Mouse (Mus musculus) lung, embryonic 15.5 days (tissue): ENCODE results near the gene Gm27029. TPM values are rescaled to one million over a fixed set of nuclear protein-coding genes. Genes with fewer than 3 reads are reported as not detected.
"Not testable (repeated sequence)": the region's sequence is repeated elsewhere in the genome, so short reads cannot be mapped to it uniquely, and the experiment has no call there.

Source experiments
- ATAC-seq: fragments of 200-750 bp; cut with Nextera tagmentation; 2 replicates; pipeline ENCODE4 v1.8.0; 2017; ENCODE audit warnings: moderate number of reproducible peaks, borderline replicate concordance; ENCODE audit not compliant: low FRiP score, low TSS enrichment; ENCODE audit errors: extremely low read depth
- H3K27ac ChIP-seq: fragments of 300-500 bp; sonication (generic); 2 replicates; pipeline ENCODE4 v1.5.1; 2015; ENCODE audit warnings: moderate library complexity, mild to moderate bottlenecking, inconsistent platforms
- H3K27me3 ChIP-seq: fragments of 300-500 bp; sonication (generic); 2 replicates; pipeline ENCODE4 v1.6.1; 2015; ENCODE audit warnings: inconsistent platforms
- H3K36me3 ChIP-seq: fragments of 300-500 bp; sonication (generic); 2 replicates; pipeline ENCODE4 v1.6.1; 2015; ENCODE audit warnings: inconsistent platforms
- H3K4me1 ChIP-seq: fragments of 300-500 bp; sonication (generic); 2 replicates; pipeline ENCODE4 v1.6.1; 2015; ENCODE audit warnings: inconsistent platforms
- H3K4me2 ChIP-seq: fragments of 300-500 bp; sonication (generic); 2 replicates; pipeline ENCODE4 v1.6.1; 2015; ENCODE audit warnings: inconsistent platforms, mild to moderate bottlenecking, moderate library complexity
- H3K4me3 ChIP-seq: fragments of 300-500 bp; sonication (generic); 2 replicates; pipeline ENCODE4 v1.5.1; 2015; ENCODE audit warnings: mild to moderate bottlenecking, inconsistent platforms
- H3K9ac ChIP-seq: fragments of 300-500 bp; sonication (generic); 2 replicates; pipeline ENCODE4 v1.6.1; 2015; ENCODE audit warnings: inconsistent platforms
- H3K9me3 ChIP-seq: fragments of 300-500 bp; sonication (generic); 2 replicates; pipeline ENCODE4 v1.6.1; 2016; ENCODE audit warnings: inconsistent platforms
- WGBS: fragments of 180-500 bp; shearing (Covaris S2); methylation state at CpG from one replicate; pipeline ENCODE4 v1.1.7; 2015; 5-methylcytosine and 5-hydroxymethylcytosine counted together
- polyA plus RNA-seq: library from polyadenylated mRNA; unstranded; fragments of >200 nt; fragmentation: Nextera tagmentation; extraction: Ambion mirVana; gene quantifications from 2 replicates; pipeline ENCODE4 v1.2.1, GENCODE M21; 2015

The Gm27029 gene
- polyA plus RNA-seq, 1 experiment from 2014 or later, result 8.1 TPM

DNA sequence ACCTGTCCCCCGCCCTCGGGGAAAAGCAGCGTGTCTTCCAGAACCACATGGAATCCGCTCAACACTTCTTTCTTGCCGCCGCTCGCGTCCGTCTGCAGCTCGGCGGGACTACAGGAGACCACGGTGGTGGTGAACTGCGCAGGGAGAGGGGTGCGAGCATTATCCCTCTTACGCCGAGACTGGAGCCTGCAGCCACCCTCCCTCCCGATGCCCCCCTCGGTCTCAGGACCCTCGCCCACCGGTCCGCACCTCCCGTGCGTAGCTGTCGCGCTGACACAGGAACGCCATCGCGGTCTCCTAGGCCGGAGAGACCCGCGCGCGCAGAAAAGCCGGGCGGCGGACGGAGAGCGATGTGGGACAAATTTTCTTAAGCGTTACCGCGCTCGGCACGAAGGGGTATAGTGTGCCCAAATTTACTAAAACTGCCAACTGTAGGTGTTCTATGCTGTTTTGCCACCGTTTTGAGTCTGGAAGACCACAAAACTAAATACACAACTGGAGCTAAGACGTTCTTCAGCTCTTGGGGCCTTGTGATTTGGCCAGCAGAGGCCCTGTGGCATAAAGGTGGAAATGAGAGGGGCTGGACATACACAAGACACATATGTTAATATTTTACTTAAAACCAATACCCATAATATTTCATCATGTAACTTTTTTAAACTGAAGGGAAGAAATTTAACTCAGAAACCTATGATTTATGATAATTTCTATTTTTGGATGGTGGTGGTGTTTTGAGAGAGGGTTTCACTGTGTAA lies 7.3 kb downstream of the Gm27029 start, which contains the start of gene Aarsd1:
Aarsd1 (minus strand) TSS at position 515 of the 755 bp plus-strand sequence.
- under 1% methylated on average over 45 of the region's 45 CpGs for whole genome bisulfite sequencing
- peak within 1 kb of the TSS; percentile 68 for H3K27ac ChIP-seq
- peaks cover 7% of the 10 kb centered on the region for H3K4me1 ChIP-seq
- H3K36me3 ChIP-seq, result peaks cover 8% of the 10 kb centered on the region
- ATAC-seq, result peak; percentile 75; the same call in 1 of the 2 replicates
- H3K27me3 ChIP-seq, result no peaks in the 10 kb centered on the region
- H3K9me3 ChIP-seq, result no peaks in the 10 kb centered on the region
- H3K4me3 ChIP-seq, result peak within 1 kb of the TSS; percentile 96
- H3K4me2 ChIP-seq, result peak within 1 kb of the TSS; percentile 70
- peak within 1 kb of the TSS; percentile 89 for H3K9ac ChIP-seq

DNA sequence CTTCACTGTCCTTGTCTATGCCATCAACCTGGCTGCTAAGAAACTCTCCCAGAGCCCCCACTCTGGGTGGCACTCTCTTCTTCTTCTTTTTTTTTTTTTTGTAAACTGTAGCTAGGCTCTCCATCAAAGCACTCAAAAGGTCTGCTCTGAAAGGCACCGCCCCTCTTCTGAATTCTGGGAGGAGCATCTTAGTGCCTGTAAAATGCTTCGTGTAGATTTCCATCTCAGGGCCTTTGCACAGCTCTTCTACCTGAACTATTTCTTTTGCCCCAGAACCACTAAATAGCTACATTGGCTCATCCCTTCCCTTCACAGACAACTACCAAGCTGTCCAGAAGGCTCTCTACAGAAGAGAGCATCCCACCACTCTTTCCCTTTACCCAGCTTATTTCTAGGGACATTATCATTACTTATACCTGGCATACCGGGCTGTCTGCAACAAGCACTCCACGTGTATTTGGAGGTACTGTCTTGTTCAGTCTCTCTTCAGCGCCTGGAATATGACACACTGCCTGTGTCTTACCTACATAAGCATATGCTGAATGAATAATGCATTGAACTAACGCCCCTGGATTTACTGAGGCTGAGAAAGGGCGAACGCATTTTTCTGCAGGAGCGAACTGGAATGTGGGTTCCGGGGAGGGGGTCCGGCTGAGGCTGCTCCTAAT lies 8.0 kb downstream of the Gm27029 start:
- Histone ChIP-seq H3K9ac (peak overlapping the region; percentile 89), H3K4me1 (peaks cover 7% of the 10 kb centered on the region), H3K9me3 (no peaks in the 10 kb centered on the region), H3K4me3 (peak overlapping the region; percentile 96), H3K27me3 (no peaks in the 10 kb centered on the region), H3K36me3 (peaks cover 15% of the 10 kb centered on the region), H3K27ac (peak overlapping the region; percentile 68), H3K4me2 (peak overlapping the region; percentile 70)
- ATAC-seq, result 0 out of 2 replicates have a peak, but pooled peaks have one; percentile 4
- WGBS, result under 1% methylated on average over 11 of the region's 11 CpGs

DNA sequence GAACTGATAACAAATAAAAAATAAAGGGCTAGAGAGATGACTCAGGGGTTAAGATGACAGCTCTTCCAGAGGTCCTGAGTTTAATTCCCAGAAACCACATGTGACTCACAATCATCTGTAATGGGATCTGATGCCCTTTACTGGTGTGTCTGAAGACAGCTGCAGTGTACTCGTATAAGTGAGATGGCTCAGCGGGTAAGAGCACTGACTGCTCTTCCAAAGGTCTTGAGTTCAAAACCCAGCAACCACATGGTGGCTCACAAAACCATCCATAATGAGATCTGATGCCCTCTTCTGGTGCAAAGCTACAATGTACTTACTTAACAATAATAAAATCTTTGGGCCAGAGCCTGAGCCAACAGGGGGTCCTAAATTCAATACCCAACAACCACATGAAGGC lies 9.3 kb downstream of the Gm27029 start:
- Histone ChIP-seq H3K4me1 (peaks cover 7% of the 10 kb centered on the region), H3K9ac (no peak overlapping the region), H3K27me3 (no peaks in the 10 kb centered on the region), H3K36me3 (peaks cover 28% of the 10 kb centered on the region), H3K4me2 (no peak overlapping the region), H3K27ac (no peak overlapping the region), H3K4me3 (no peak overlapping the region), H3K9me3 (no peaks in the 10 kb centered on the region)
- 77% methylated on average over 2 of the region's 2 CpGs for WGBS
- no peak for ATAC-seq

DNA sequence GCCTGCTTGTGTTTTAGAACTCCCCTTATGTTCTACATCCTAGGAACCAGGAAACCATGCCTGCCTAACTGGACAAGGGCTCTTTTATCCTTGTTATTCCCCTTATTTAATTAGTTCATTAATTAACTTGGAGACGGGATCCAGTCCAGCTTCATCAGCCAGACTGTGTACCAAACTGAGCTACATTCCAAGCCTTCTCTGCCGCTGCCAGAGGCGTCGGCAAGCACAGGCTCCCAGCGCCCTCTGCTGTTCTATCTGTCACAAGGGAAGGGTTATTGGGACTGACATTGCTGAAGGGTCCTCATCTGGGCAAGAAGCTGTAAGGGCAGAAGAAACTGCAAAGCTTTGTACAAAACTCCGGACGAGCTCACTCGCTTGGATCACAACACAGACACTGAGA lies 29.5 kb downstream of the Gm27029 start:
- 1% methylated on average over 8 of the region's 8 CpGs for WGBS
- no peak overlapping the region for H3K4me3 ChIP-seq
- no peak for ATAC-seq
- no peaks in the 10 kb centered on the region for H3K27me3 ChIP-seq
- H3K9ac ChIP-seq, result no peak overlapping the region
- no peaks in the 10 kb centered on the region for H3K4me1 ChIP-seq
- H3K4me2 ChIP-seq, result no peak overlapping the region
- H3K36me3 ChIP-seq, result no peaks in the 10 kb centered on the region
- H3K27ac ChIP-seq, result no peak overlapping the region
- no peaks in the 10 kb centered on the region for H3K9me3 ChIP-seq

DNA sequence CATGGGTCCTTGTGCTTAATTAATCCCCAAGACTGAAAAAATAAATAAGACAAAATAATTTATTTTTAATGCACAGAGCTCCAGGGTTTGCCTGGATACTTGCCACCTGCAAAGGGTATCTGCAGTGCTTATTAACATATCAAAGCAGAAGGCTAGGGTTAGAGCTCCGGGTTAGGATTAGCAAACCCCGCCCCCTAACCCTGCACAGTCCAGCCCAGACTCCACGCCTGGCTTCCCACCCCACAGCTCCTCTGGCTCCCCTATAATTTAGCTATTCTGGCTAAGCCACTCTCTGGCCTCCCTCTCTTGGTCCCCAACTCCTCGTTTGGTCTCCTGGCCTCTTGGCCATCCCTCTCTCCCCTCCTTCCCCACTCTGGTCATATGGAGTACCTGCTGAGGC lies 42.8 kb downstream of the Gm27029 start:
- no peak for ATAC-seq
- WGBS, result 23% methylated on average over 4 of the region's 4 CpGs
- Histone ChIP-seq H3K36me3 (no peaks in the 10 kb centered on the region), H3K4me1 (no peaks in the 10 kb centered on the region), H3K27me3 (no peaks in the 10 kb centered on the region), H3K9ac (no peak overlapping the region), H3K9me3 (no peaks in the 10 kb centered on the region), H3K4me3 (no peak overlapping the region), H3K27ac (no peak overlapping the region), H3K4me2 (no peak overlapping the region)

DNA sequence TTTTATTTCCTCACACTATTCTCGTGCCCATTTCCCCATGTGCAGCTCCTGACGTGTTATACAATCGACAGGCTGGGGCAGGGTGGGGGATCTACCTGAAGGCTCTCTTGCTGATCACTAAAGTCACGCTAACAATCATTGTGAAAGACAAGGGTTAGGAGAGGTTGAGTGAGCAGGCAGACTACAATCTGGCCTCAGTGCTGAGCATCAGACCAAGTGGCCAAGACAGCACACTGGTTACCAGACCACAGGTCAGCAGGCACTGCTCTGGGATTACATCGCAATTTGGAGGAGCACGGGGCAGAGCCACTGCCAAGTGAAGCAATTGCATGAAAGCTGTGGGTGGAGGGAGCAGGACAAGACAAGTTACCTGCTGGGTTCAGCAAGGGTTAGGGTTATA lies 45.7 kb downstream of the Gm27029 start:
- H3K27ac ChIP-seq, result no peak overlapping the region
- no peak for ATAC-seq
- H3K9me3 ChIP-seq, result no peaks in the 10 kb centered on the region
- H3K9ac ChIP-seq, result no peak overlapping the region
- whole genome bisulfite sequencing, result 78% methylated on average over 6 of the region's 6 CpGs
- H3K27me3 ChIP-seq, result no peaks in the 10 kb centered on the region
- H3K4me2 ChIP-seq, result no peak overlapping the region
- H3K36me3 ChIP-seq, result no peaks in the 10 kb centered on the region
- no peaks in the 10 kb centered on the region for H3K4me1 ChIP-seq
- H3K4me3 ChIP-seq, result no peak overlapping the region

DNA sequence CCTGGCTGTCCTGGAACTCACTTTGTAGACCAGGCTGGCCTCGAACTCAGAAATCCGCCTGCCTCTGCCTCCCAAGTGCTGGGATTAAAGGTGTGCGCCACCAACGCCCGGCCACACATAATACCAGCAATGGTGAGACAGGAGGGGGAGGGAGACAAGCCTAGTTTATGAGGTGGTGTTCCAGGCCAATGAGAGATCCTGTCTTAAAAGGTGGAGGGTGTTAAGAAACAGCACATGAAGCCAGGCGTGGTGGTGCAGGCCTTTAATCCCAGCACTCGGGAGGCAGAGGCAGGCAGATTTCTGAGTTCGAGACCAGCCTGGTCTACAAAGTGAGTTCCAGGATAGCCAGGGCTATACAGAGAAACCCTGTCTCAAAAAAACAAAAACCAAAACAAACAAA lies 46.4 kb downstream of the Gm27029 start:
- not testable (repeated sequence) for H3K27me3 ChIP-seq, ATAC-seq, H3K9ac ChIP-seq, H3K27ac ChIP-seq, H3K36me3 ChIP-seq, H3K4me2 ChIP-seq, H3K9me3 ChIP-seq, H3K4me1 ChIP-seq, H3K4me3 ChIP-seq
- 92% methylated on average over 8 of the region's 8 CpGs for WGBS

DNA sequence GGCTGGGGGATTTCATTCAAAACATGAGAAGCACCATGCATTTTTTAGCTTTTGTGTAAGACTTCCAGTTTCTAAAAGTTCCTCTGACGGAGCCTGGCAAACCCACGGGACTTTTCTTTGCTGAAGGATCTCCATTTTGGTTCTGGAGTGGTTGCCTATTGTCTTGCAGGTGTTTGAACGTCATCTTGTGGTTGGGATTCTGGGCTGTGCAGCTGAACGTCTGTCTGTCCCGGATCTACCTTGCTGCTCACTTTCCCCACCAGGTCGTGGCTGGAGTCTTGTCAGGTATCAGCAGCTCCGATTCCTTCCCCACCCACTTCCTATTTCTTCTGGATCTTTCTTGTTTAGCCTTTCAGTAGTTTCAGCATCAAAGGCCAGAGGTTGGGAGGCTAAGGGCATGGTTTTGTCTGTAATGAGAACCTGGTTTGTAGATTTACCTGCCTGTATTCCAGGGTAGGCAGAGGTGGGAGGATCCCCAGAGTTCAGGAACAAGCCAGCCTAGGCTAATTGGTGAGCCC lies 50.1 kb downstream of the Gm27029 start:
- 50% methylated on average over 7 of the region's 7 CpGs for WGBS
- Histone ChIP-seq H3K9me3 (no peaks in the 10 kb centered on the region), H3K27ac (no peak overlapping the region), H3K4me2 (no peak overlapping the region), H3K9ac (no peak overlapping the region), H3K36me3 (no peaks in the 10 kb centered on the region), H3K4me3 (no peak overlapping the region), H3K27me3 (no peaks in the 10 kb centered on the region), H3K4me1 (no peaks in the 10 kb centered on the region)
- ATAC-seq, result no peak

DNA sequence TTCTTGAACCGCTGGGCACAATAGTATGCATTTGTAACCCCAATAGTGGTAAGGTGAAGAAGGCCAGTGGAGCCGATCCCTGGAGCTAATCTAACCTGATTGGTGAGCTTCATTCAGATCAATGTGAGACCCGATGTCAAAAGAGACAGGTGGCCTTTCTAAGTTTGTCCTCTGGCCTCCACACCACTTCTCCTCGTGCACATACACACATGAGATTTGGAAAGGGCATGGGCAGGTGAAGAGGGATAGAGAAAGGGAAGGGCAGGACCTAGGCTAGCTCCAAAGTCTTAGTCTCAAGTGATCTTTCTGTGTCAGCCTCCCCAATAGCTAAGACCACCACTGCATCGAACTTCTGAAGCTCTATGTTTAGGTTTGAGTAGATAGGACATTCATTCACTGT lies 54.5 kb downstream of the Gm27029 start:
- no peak overlapping the region for H3K4me3 ChIP-seq
- H3K27me3 ChIP-seq, result no peaks in the 10 kb centered on the region
- no peaks in the 10 kb centered on the region for H3K9me3 ChIP-seq
- 71% methylated on average over 5 of the region's 5 CpGs for WGBS
- no peaks in the 10 kb centered on the region for H3K4me1 ChIP-seq
- H3K27ac ChIP-seq, result no peak overlapping the region
- no peak overlapping the region for H3K4me2 ChIP-seq
- no peak for ATAC-seq
- no peak overlapping the region for H3K9ac ChIP-seq
- no peaks in the 10 kb centered on the region for H3K36me3 ChIP-seq

DNA sequence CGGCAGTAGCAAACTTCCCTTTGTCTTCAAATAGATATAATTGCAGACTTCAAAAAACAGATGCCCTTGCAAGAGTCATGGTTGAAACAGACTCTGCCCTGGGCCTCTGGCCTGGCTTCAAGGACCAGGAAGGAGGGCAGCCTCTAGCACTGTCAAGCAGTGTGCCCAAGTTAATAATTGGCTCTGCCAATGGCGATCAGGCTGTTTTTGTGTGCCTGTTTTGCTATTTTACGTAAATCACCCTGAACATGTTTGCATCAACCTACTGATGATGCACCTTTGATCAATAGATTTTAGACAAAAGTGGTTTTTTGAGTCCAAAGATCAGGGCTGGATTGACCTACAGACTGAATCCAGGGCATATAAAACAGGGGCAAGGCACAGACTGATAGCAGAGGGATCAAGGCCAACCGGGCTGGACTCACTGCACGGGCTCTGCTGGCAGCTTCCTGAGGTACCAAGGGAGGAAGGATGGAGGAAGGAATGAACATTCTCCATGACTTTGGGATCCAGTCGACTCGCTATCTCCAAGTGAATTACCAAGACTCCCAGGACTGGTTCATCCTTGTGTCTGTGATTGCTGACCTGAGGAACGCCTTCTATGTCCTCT lies 57.2 kb downstream of the Gm27029 start, which contains the start of gene G6pc:
G6pc (plus strand) TSS at position 236 of the 610 bp plus-strand sequence.
- no peaks in the 10 kb centered on the region for H3K36me3 ChIP-seq
- no peak within 1 kb of the TSS for H3K4me3 ChIP-seq
- no peaks in the 10 kb centered on the region for H3K9me3 ChIP-seq
- ATAC-seq, result no peak
- no peaks in the 10 kb centered on the region for H3K4me1 ChIP-seq
- no peak within 1 kb of the TSS for H3K4me2 ChIP-seq
- no peaks in the 10 kb centered on the region for H3K27me3 ChIP-seq
- 82% methylated on average over 8 of the region's 8 CpGs for WGBS
- H3K27ac ChIP-seq, result no peak within 1 kb of the TSS
- H3K9ac ChIP-seq, result no peak within 1 kb of the TSS

DNA sequence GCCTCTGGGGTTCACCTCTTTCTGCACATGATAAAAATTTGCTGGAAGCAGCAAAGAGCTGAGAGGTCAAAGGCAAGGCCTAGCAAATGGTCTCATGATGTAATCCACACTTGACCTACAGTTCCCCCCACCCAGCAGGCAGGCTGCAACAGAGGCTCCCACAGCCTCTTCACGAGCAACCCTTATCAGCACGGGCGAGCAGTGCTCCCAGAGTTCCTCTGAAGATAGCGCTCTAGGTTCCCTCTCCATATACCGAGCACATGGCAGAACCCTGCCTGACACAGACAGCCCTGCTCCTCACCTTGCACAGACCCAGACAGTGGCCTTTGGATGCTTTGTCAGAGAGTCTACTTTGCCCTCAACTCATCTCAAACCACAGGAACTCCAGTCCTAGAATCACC lies 60.1 kb downstream of the Gm27029 start:
- Histone ChIP-seq H3K27me3 (no peaks in the 10 kb centered on the region), H3K9ac (no peak overlapping the region), H3K4me1 (no peaks in the 10 kb centered on the region; the same call in 1 of the 2 replicates), H3K9me3 (no peaks in the 10 kb centered on the region), H3K36me3 (no peaks in the 10 kb centered on the region), H3K4me3 (no peak overlapping the region), H3K4me2 (no peak overlapping the region), H3K27ac (no peak overlapping the region)
- WGBS, result 29% methylated on average over 5 of the region's 5 CpGs
- no peak for ATAC-seq
